Mouse (Mus musculus): ENCODE results near the gene Hnrnpu.

- TF ChIP-seq POLR2A (IDR thresholded peaks at IDR 0.05; ENCODE audit: extremely low read depth, insufficient read depth, low read length) (no peak), CTCF (IDR thresholded peaks at IDR 0.05; ENCODE audit: low read depth, low read length) (no peak)
Measured at GRCm38 (mm10) chr1:178350792-178351191, 13.2 kb upstream of the Hnrnpu start.

All from liver, adult 2 months (tissue).